Mouse (Mus musculus): ENCODE measurements around the gene Ccl9. TPM values are rescaled to one million over a fixed set of nuclear protein-coding genes. Genes with fewer than 3 reads are reported as not detected.

Gene Ccl9
- total RNA-seq, 1 experiment from 2014 or later = 30.6 TPM

DNA sequence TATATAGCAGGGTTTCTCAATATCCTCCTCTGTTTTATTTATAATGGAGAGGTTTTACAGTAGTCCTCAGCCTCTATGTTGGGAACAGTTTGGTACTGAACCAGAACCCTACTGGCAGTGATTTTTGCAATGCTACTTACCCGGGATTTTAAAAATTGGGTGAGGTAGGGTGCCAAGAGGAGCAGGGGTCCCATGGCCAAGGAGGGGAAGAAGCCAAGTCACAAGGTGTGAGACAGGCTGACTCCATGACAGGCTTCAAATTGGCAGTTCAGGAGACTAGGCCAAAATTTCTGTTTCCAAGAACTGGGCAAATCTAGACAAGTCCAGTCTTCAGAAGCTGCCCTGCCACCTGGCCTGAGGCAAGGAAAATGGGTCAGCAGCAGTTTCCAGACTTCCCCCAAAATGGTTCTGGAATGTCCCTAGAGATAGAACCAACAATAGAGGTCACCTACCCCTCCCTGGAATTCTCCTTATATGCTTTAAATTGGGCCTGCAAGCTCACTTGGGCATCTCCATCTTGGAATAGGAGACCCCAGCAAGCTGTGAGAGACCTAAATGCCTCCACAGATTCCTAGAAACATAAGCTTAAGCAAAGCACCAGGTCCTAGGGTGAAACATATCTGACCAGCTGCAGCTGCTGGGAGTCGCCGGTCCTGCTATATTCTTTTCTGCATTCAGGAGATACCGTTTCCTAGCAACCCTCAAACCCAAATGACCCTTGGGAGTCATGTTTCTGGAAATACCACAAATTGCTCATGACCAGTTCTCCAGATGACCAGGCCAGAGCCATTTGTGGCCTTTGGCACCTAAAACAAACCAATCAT, 4.4 kb upstream of the Ccl9 start:
- no peak for ATAC-seq (ENCODE audit: extremely low read depth, insufficient number of reproducible peaks, low FRiP score, poor library complexity, severe bottlenecking)

DNA sequence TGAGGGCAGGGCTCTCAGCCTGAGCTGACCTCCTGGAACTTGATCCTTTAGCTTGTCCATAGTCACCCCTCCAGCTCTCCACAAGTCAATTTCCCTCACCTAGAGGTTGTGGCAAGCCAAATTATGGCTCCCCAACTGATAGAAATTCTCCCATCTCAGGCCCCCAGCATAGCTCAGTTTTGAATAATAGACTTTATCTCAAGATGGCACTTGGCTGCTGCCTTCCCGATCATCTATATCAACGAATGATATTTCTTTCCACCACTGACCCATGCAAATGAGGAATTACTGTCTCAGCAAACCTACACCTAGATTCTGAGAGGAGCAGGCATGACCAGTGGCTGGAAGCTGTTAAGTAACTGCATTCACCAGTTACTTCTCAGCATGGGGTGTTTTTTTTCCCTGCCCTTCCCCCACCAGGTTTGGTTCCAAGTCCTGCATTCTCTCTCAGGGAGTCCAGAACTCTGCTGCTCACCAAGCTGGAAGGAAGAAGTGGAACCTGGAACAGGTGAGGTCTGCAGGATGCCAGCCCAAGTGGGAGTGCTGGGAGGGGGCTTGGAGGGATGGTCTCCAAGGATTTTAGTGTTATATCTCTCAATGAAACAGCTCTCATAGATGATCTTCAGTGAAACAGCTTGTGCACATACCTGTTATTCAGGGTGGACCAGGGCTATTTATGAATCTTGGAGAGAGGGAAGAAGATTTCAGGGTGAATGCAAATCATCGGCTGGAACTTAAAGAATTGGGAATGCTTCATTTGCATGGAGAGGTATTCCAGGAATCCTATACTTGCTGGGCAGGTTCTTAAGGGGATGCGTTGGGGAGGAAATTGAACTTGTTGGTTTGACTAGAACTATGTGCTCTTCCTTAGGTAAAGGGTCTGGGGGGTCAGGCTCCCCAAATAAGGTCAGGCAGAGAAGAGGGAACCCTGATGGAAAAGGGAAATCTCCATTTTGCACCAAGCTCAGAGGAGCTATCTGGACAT, 3.5 kb upstream of the Ccl9 start:
- ATAC-seq (ENCODE audit: extremely low read depth, insufficient number of reproducible peaks, low FRiP score, poor library complexity, severe bottlenecking) = no peak

DNA sequence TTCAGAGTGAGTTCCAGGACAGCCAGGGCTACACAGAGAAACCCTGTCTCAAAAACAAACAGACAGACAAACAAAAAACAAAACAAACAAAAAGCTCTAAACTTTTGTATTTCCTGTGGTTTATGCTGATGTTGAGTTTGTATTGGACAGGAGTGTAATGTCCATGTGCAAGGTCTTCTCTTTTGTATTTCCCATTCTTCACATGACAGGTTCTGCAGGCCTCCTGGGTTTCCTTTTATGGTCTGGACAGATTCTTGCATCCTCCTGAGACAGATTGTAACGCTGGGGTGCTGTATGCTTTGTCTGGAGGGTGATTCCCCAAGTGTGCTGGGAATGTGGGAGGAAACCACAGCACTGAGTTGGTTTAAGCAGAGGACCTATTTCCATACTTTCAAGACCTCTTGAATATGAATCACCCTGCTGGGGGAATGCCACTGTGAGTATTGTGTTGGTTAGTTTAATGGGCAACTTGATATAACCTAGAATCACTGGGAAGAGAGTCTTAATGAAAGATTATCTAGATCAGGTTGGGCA, 2.3 kb upstream of the Ccl9 start:
- ATAC-seq (ENCODE audit: extremely low read depth, insufficient number of reproducible peaks, low FRiP score, poor library complexity, severe bottlenecking) = no peak

DNA sequence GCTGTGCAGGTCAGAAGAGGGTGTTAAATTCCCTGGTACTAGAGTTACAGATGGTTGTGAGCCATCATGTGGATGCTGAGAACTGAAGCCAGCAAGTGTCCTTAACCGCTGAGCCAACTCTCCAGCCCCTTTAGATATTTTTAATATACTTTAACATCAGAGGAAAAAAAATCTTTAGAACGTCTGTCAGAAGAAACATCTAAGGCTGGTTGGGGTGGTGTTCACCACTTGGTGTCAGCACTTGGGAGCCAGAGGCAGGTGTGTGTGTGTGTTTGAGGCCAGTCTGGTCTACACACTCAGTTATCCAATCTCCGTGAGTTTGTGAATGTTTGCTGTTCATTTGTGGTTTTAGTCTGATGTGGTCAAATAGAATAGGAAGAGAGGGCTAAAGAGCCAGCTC, 563 bp upstream of the Ccl9 start:
- ATAC-seq (ENCODE audit: extremely low read depth, insufficient number of reproducible peaks, low FRiP score, poor library complexity, severe bottlenecking) = no peak

DNA sequence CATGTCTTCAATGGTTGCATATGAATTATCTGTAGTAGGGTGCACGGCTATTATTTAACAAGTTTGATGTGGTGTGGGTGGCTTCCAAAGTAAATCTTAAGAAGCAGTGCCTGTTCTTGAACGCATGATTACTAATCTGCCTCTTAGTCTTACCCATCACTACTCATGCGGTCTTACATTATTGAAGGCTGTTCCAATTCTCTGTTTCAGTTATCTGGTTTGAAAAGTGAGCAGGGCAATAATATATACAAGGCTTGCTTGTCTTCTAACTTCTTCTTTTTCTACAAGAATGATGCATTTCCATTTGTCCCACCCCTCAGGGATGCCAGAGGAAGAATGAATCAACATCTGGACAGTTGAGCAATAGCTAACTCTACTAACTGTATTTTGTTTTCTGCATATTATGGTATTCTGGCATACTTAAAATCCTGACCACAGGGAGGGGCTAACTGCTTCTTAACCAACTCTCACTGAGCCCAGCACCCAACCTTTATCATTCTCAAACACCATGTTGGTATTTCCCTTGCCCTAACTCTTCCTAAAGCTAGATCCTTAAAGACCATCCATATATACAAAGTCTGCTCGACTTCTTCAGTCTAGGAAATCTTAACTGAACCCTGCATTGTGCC, 1.4 kb downstream of the Ccl9 start:
- ATAC-seq (ENCODE audit: extremely low read depth, insufficient number of reproducible peaks, low FRiP score, poor library complexity, severe bottlenecking) = peak; percentile 30; the same call in 1 of the 2 replicates

DNA sequence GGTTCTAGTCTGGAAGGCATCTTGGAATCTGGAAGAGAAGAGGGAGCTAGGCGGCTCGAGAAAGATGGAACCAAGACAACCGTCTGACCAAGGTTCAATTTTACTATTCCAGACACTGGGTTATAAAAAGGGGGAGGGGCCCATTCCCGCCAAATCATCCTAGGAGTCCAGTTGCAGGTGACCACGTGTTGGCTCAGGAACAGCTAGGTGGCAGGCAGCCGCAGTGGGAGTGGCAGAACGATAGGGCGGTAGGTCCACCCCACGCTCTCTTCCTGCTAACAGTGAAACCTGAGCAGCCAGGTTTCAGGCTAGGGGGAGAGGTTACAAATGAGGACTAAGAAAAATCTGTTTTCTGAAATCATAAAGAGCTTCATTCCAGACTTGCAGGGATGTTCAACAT, 5.6 kb downstream of the Ccl9 start:
- no peak for ATAC-seq (ENCODE audit: extremely low read depth, insufficient number of reproducible peaks, low FRiP score, poor library complexity, severe bottlenecking)

DNA sequence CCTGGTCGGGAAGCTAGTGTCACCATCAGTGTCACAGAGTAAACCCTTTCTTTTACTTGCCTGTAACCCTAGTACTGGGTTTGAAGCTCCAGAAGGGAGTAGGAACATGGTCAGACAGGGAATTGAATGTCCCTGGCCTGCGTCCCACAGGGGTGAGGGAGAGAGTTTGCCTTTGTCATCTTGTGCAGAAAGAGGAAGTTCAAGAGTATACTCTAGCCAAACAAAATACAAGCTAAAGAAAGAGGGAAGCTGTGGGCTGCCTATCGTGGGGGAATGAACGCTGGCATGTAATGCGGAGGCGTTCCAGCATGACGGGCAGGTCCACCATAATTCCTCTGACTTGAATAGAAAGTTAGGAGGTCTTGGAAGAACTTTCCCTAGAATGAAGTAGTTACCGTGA, 6.2 kb downstream of the Ccl9 start:
- peak; percentile 88 for ATAC-seq (ENCODE audit: extremely low read depth, insufficient number of reproducible peaks, low FRiP score, poor library complexity, severe bottlenecking)

DNA sequence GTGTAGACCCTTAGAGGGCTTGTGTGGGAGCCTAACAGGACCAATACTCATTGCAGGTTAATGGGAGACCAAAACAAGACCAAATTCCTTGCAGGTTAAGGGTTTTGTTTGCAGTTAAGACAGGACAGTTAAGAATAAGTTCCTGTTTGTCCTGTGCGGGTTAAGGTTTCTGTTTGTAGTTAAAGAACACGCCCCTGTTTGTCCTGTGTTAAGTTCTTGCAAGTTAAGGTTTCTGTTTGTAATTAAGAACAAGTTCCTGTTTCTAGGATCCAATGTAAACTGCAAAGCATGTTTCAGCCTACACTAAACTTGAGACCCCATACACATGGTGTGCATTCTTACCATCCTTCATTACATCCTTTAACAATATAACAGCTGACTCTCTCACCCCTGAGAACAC, 8.2 kb downstream of the Ccl9 start:
- ATAC-seq (ENCODE audit: extremely low read depth, insufficient number of reproducible peaks, low FRiP score, poor library complexity, severe bottlenecking) = no peak

DNA sequence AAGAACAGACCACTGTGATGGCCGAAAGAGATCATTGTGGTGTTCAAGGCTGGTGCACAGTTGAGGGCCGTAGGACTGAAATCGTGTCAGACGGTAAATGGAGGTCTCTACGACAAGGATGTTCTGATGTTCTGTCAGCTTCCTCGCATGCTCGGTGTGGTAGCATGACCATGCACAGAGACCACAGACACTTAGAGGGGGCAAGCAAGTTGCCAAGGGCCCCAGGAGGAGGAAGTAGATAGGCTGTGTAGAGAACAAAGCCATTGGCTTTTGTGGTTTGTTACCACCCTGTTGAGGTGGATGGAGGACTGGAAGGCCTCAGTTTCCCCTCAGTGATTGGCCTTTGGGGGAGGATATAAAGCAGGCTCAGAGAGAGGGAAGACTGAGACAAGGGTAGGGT, 9.2 kb downstream of the Ccl9 start:
- ATAC-seq (ENCODE audit: extremely low read depth, insufficient number of reproducible peaks, low FRiP score, poor library complexity, severe bottlenecking) = no peak

DNA sequence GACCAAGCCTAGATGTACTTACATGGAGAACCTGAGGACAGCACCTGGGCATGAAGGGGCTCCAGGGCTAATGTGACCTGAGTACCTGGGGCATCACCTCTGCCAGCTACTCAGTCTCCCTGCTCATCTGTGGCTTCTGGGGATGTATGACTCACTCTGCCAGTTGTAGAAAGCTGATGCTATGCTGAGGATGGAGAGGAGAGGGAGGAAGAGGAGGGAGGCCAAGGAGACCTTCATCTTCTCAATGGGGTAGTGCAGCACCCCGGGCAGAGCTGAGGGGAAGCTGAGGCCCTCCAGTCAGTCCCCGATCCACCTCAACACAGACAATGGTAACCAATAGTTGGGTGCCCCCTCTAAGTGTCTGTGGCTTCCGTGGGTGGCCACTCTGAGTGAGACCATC, 9.7 kb downstream of the Ccl9 start:
- no peak for ATAC-seq (ENCODE audit: extremely low read depth, insufficient number of reproducible peaks, low FRiP score, poor library complexity, severe bottlenecking)

DNA sequence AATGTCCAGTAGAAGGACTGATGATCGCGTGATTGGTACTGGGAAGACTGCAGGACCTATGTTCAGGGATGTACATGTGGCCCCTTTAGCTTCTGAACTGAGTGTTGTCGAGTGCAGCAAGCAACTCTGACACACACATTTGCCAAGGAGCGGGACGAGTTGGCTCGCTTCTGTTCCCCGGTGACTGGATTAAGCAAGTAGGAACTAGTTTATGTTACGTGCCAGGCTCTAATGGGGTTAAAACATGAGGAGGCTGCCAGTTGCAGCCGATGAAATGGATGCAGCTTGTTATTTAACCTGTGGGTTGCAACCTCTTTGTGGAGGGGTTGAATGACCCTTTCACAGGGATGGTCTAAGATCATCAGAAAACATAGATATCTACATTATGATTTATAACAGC, 10.4 kb downstream of the Ccl9 start:
- no peak for ATAC-seq (ENCODE audit: extremely low read depth, insufficient number of reproducible peaks, low FRiP score, poor library complexity, severe bottlenecking)

DNA sequence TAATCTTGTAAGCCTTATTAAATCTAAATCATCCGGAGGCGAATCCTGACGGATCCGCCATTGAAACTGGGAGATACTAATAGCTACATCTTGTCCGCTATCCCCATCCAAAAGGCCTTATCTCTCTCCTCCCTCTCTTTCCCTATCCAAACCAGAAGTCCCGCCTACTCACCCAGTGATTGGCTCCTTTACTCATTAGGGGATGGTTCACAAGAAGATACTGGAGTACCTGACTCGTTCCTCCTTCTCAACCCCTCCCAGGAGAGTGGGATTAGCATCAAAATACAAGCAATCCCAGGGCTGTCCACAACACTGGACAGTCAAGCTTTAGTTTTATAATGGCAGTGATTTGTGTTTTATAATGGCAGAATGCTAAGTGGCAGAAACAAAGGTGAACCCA, 11.1 kb downstream of the Ccl9 start:
- no peak for ATAC-seq (ENCODE audit: extremely low read depth, insufficient number of reproducible peaks, low FRiP score, poor library complexity, severe bottlenecking)

DNA sequence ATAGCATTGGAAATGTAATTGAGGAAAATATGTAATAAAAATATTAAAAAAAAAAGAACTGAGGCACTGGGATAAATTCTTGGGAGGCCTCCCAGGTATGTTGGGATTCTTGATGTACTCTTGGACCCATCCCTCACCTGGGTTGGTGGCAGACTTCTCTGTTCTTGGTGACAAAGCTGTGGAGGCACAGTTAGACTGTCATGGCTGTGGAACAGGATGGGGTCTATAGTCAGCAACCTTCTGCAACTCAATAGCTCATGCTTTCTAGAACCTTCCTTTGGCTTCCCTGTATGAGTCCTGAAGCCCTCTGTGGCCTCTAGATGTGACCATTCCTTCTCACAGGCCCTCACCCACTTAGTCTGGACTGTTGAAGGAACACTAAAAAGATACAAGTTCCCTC, 11.8 kb downstream of the Ccl9 start:
- ATAC-seq (ENCODE audit: extremely low read depth, insufficient number of reproducible peaks, low FRiP score, poor library complexity, severe bottlenecking) = no peak

DNA sequence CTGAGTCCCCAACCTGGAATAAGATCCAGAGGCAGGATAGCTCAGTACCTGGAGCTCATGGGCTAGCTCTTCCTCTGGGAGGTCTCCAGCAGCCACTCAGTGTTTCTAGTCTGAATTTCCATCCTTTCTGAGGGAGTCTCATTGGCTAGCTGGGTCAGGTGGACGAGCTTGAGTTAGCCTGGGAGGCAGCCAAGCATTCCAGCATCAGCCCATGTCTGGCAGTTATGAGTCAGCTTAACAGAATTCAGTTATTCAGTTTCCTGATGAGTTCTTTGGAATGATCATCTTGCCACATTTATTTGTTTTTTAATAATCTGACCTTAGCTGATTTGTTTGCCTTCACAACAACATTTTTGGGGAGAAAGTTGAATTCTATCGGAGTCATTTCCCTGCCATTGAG, 14.7 kb downstream of the Ccl9 start:
- no peak for ATAC-seq (ENCODE audit: extremely low read depth, insufficient number of reproducible peaks, low FRiP score, poor library complexity, severe bottlenecking)

DNA sequence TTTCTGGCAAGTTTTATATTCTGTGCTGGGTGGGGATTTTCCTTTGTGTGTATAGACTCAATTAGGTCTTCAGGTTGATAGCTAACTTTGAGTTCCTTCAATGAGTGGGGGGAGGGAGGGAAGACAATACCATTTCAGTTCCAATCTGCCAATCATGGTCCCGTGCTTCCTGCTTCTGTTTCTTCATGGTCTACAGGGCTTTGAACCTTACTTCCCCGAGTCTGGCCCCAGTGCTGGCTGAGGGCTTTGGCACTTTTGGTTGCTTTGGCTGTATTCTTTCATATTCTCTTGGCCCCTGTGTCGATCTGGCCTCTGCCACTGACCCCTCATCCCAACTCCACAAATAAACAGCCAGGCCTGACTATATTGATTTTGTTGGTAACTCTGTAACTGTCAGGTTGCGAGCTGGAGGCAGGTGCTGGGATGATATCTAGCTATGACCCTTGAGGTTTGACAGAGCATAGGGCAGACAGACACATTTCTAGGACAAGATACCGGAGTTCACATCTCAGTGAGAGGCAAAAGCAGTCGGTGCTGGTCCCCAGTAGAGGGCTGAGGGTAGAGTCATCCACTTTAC, 16.0 kb downstream of the Ccl9 start:
- ATAC-seq (ENCODE audit: extremely low read depth, insufficient number of reproducible peaks, low FRiP score, poor library complexity, severe bottlenecking) = no peak

DNA sequence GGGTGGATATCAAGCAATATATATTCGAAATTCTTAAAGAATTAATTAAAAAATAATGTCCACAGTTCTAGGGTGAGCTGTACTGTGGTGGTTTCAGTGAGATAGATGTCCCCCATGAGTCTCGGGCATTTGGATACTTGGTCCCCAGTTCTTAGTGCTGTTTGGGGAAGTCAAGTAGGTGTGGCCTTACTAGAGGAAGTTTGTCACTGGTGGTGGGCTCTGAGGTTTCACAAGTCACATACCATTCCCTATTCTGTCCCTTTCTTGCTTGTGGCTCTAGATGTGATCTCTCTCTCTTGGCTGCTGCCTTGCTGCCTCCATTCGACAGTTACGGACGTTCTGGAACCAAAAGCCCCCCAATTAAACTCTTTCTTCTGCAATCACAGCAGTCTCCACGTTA, 18.0 kb downstream of the Ccl9 start:
- ATAC-seq (ENCODE audit: extremely low read depth, insufficient number of reproducible peaks, low FRiP score, poor library complexity, severe bottlenecking) = peak; percentile 80

DNA sequence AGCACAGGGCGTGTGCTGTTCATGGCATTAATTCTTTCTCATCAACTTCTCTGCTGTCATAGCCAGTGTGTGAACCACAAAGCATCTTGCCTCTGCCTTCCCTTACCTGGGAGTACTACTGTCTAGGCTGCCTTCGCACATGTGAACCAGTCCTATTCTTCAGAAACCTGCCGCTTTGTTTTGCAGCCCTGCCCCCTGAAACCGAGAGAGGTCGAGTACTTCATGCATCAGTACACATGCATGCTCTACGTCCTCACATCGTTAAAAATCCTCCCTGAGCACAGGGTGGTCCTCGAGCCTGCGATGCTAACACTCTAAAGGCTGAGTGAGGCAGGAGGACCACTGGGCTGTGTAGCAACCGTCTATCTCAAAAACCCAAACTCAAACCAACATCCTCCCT, 21.4 kb downstream of the Ccl9 start:
- ATAC-seq (ENCODE audit: extremely low read depth, insufficient number of reproducible peaks, low FRiP score, poor library complexity, severe bottlenecking) = no peak

DNA sequence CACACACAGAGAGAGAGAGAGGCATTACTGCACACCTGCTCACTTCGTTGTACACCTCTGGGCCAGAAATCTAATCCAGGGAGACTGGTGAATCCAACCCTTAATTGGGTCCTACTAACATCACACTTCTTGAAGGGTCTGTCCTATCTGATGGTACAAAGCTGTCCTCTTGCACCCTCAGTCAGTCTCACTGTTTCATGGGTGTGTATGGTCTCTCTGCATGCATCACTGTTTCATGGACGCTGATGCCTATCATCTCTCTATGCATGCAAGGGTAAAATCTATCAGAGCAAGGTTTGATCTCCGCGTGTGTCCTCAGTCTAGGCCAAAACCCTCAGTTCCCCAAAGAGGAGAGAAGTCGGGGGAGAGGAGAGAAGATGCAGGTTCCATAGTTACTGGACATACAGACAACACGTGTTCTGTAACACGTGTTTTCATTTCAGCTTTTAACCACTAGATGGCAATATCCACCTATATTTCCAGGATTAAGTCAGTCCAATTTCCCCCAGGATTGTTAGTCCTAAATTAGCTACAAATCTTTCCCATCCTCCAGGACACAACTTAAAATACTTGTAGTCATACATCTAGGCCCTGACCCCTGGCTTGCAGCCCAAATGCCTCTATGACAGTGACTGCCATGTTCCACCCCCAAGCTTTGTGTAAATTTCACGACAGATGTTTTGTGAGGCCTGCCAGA, 22.2 kb downstream of the Ccl9 start:
- ATAC-seq (ENCODE audit: extremely low read depth, insufficient number of reproducible peaks, low FRiP score, poor library complexity, severe bottlenecking) = peak; percentile 42; the same call in 1 of the 2 replicates
